Mouse (Mus musculus) brain, embryonic 14.5 days (tissue): ENCODE results near the gene Gpr35.

Experiments used
- CTCF ChIP-seq: fragments of 200-500 bp; IDR thresholded peaks from 2 replicates; pipeline ENCODE4 v1.5.1; 2012; ENCODE audit warnings: inconsistent platforms, mild to moderate bottlenecking, moderate library complexity, borderline replicate concordance; ENCODE audit not compliant: insufficient read depth, insufficient read length; ENCODE audit errors: extremely low read depth
- POLR2A ChIP-seq: fragments of 200-500 bp; IDR thresholded peaks from 2 replicates; pipeline ENCODE4 v1.6.1; 2012; ENCODE audit warnings: mild to moderate bottlenecking, inconsistent platforms, borderline replicate concordance; ENCODE audit not compliant: poor library complexity, insufficient read depth, insufficient read length, severe bottlenecking; ENCODE audit errors: extremely low read depth

- TF ChIP-seq POLR2A: no peak
- no peak for TF ChIP-seq CTCF
Observed at GRCm38 (mm10) chr1:92935054-92935962, 15.4 kb upstream of the Gpr35 start.
